Mouse (Mus musculus) MEL (cell line): ENCODE data around the gene Tdrd6. TPM values are rescaled to one million over a fixed set of nuclear protein-coding genes. Genes with fewer than 3 reads are reported as not detected.

Experiments
- DNase-seq: peaks from one replicate; pipeline ENCODE4 v3.0.0; 2011; ENCODE audit warnings: low read depth, low spot score
- H3K27ac ChIP-seq: 2 replicates; pipeline ENCODE4 v1.5.1; 2012; ENCODE audit warnings: low read depth, mild to moderate bottlenecking, control low read depth, low read length, moderate library complexity; ENCODE audit not compliant: control insufficient read depth
- H3K27me3 ChIP-seq, 2 experiments: fragments of 150-350 bp in 1 of 2; sonication (generic) in 1 of 2; 2 replicates each; pipeline ENCODE4 v1.6.1; 2012; ENCODE audit warnings: low read length in 2 of 2, mild to moderate bottlenecking in 2 of 2, improper control_type of control experiment in 1 of 2, moderate library complexity in 1 of 2; ENCODE audit not compliant: insufficient read depth in 2 of 2, control insufficient read depth in 1 of 2
- H3K36me3 ChIP-seq, 2 experiments: 2 replicates each; pipeline ENCODE4 v1.6.1; 2012 to 2014; ENCODE audit warnings: low read length in 2 of 2, improper control_type of control experiment in 1 of 2, inconsistent platforms in 1 of 2, mild to moderate bottlenecking in 1 of 2; ENCODE audit not compliant: insufficient read depth in 2 of 2, control insufficient read depth in 1 of 2
- H3K4me1 ChIP-seq, 2 experiments: fragments of 150-350 bp in 1 of 2; sonication (generic) in 1 of 2; 2 replicates each; pipeline ENCODE4 v1.6.1; 2012; ENCODE audit warnings: low read length in 2 of 2, improper control_type of control experiment in 1 of 2, mild to moderate bottlenecking in 1 of 2; ENCODE audit not compliant: insufficient read depth in 2 of 2, control insufficient read depth in 1 of 2
- H3K4me3 ChIP-seq, 2 experiments: fragments of 150-350 bp in 1 of 2; sonication (generic) in 1 of 2; 2 replicates each; pipeline ENCODE4 v1.5.1; 2012; ENCODE audit warnings: low read depth in 2 of 2, low read length in 2 of 2, mild to moderate bottlenecking in 2 of 2, moderate library complexity in 2 of 2, control low read depth in 1 of 2, improper control_type of control experiment in 1 of 2; ENCODE audit not compliant: control insufficient read depth in 1 of 2, insufficient read depth in 1 of 2
- H3K79me2 ChIP-seq: 2 replicates; pipeline ENCODE4 v1.6.1; 2012; ENCODE audit warnings: mild to moderate bottlenecking, low read length, moderate library complexity; ENCODE audit not compliant: control insufficient read depth, poor library complexity, insufficient read depth
- H3K9ac ChIP-seq: 2 replicates; pipeline ENCODE4 v1.6.1; 2012; ENCODE audit warnings: low read depth, mild to moderate bottlenecking, control low read depth, low read length, moderate library complexity; ENCODE audit not compliant: control insufficient read depth, poor library complexity, severe bottlenecking
- H3K9me3 ChIP-seq: fragments of 150-350 bp; sonication (generic); replicated peaks from 2 replicates; pipeline ENCODE4 v1.6.1; 2012; ENCODE audit warnings: mild to moderate bottlenecking, low read length, improper control_type of control experiment, moderate library complexity; ENCODE audit not compliant: insufficient read depth
- BHLHE40 ChIP-seq: IDR thresholded peaks from 2 replicates; pipeline ENCODE4 v1.6.1; 2012; ENCODE audit warnings: low read depth, mild to moderate bottlenecking, inconsistent platforms, low read length, improper control_type of control experiment, borderline replicate concordance
- CHD1 ChIP-seq: IDR thresholded peaks from 2 replicates; pipeline ENCODE4 v1.6.1; 2012; ENCODE audit warnings: low read depth, mild to moderate bottlenecking, inconsistent platforms, low read length, improper control_type of control experiment
- CTCF ChIP-seq, 3 experiments: IDR thresholded peaks in 2 of 3; conservative IDR thresholded peaks in 1 of 3; 2 replicates each; pipeline ENCODE4 v1.5.1; 2011 to 2012; ENCODE audit warnings: low read length in 3 of 3, low read depth in 2 of 3, mild to moderate bottlenecking in 2 of 3, improper control_type of control experiment in 1 of 3, inconsistent platforms in 1 of 3, mixed read lengths in 1 of 3, moderate library complexity in 1 of 3; ENCODE audit not compliant: control insufficient read depth in 1 of 3, insufficient read depth in 1 of 3, poor library complexity in 1 of 3, severe bottlenecking in 1 of 3
- E2F4 ChIP-seq: IDR thresholded peaks from 2 replicates; pipeline ENCODE4 v1.6.1; 2011; ENCODE audit warnings: low read depth, low read length, improper control_type of control experiment, borderline replicate concordance
- ELF1 ChIP-seq: IDR thresholded peaks from 2 replicates; pipeline ENCODE4 v1.6.1; 2014; ENCODE audit warnings: low read depth, mild to moderate bottlenecking, inconsistent platforms, low read length, improper control_type of control experiment, moderate library complexity
- EP300 ChIP-seq, 2 experiments: IDR thresholded peaks; 2 replicates each; pipeline ENCODE4 v1.6.1; 2011; ENCODE audit warnings: improper control_type of control experiment in 2 of 2, low read length in 2 of 2, low read depth in 1 of 2, mild to moderate bottlenecking in 1 of 2
- ETS1 ChIP-seq: IDR thresholded peaks from 2 replicates; pipeline ENCODE4 v1.6.1; 2012; ENCODE audit warnings: low read depth, mild to moderate bottlenecking, inconsistent platforms, low read length, improper control_type of control experiment, moderate library complexity
- GABPA ChIP-seq: IDR thresholded peaks from 2 replicates; pipeline ENCODE4 v1.6.1; 2012; ENCODE audit warnings: low read depth, mild to moderate bottlenecking, inconsistent platforms, low read length, improper control_type of control experiment, moderate library complexity
- GATA1 ChIP-seq: IDR thresholded peaks from 2 replicates; pipeline ENCODE4 v1.6.1; 2011; ENCODE audit warnings: low read depth, low read length, improper control_type of control experiment
- HCFC1 ChIP-seq: IDR thresholded peaks from 2 replicates; pipeline ENCODE4 v1.6.1; 2012; ENCODE audit warnings: low read depth, mild to moderate bottlenecking, inconsistent platforms, low read length, improper control_type of control experiment, moderate library complexity
- KAT2A ChIP-seq: conservative IDR thresholded peaks from 2 replicates; pipeline ENCODE4 v1.6.1; 2012; ENCODE audit warnings: low read depth, low read length, improper control_type of control experiment, inconsistent platforms
- MAX ChIP-seq: IDR thresholded peaks from 2 replicates; pipeline ENCODE4 v1.6.1; 2011; ENCODE audit warnings: low read length, improper control_type of control experiment
- MAZ ChIP-seq: IDR thresholded peaks from 2 replicates; pipeline ENCODE4 v1.6.1; 2012; ENCODE audit warnings: low read depth, mild to moderate bottlenecking, inconsistent platforms, low read length, improper control_type of control experiment
- MXI1 ChIP-seq: IDR thresholded peaks from 2 replicates; pipeline ENCODE4 v1.6.1; 2011; ENCODE audit warnings: mild to moderate bottlenecking, low read depth, low read length, improper control_type of control experiment
- MYC ChIP-seq: IDR thresholded peaks from 2 replicates; pipeline ENCODE4 v1.6.1; 2011; ENCODE audit warnings: low read depth, mild to moderate bottlenecking, low read length, improper control_type of control experiment, moderate library complexity
- NELFE ChIP-seq: IDR thresholded peaks from 2 replicates; pipeline ENCODE4 v1.6.1; 2011; ENCODE audit warnings: low read depth, low read length, improper control_type of control experiment
- POLR2A ChIP-seq, 2 experiments: IDR thresholded peaks; 2 replicates each; pipeline ENCODE4 v1.6.1; 2011 to 2012; ENCODE audit warnings: low read length in 2 of 2, mild to moderate bottlenecking in 2 of 2, control low read depth in 1 of 2, improper control_type of control experiment in 1 of 2, low read depth in 1 of 2, moderate library complexity in 1 of 2; ENCODE audit not compliant: control insufficient read depth in 1 of 2, insufficient read depth in 1 of 2, poor library complexity in 1 of 2
- SIN3A ChIP-seq: IDR thresholded peaks from 2 replicates; pipeline ENCODE4 v1.6.1; 2012; ENCODE audit warnings: low read length, improper control_type of control experiment, inconsistent platforms
- SMC3 ChIP-seq: IDR thresholded peaks from 2 replicates; pipeline ENCODE4 v1.6.1; 2011; ENCODE audit warnings: low read depth, low read length, improper control_type of control experiment
- TAL1 ChIP-seq: IDR thresholded peaks from 2 replicates; pipeline ENCODE4 v1.6.1; 2012; ENCODE audit warnings: mild to moderate bottlenecking, inconsistent platforms, low read length, moderate library complexity, mixed read lengths
- USF2 ChIP-seq, 2 experiments: IDR thresholded peaks; 2 replicates each; pipeline ENCODE4 v1.6.1; 2011 to 2012; ENCODE audit warnings: improper control_type of control experiment in 2 of 2, low read length in 2 of 2, borderline replicate concordance in 1 of 2, inconsistent platforms in 1 of 2, low read depth in 1 of 2, mild to moderate bottlenecking in 1 of 2; ENCODE audit not compliant: insufficient read depth in 1 of 2
- ZC3H11A ChIP-seq: IDR thresholded peaks from 2 replicates; pipeline ENCODE4 v1.6.1; 2012; ENCODE audit warnings: low read depth, mild to moderate bottlenecking, inconsistent platforms, low read length, improper control_type of control experiment
- ZKSCAN1 ChIP-seq: IDR thresholded peaks from 2 replicates; pipeline ENCODE4 v1.6.1; 2012; ENCODE audit warnings: low read depth, mild to moderate bottlenecking, inconsistent platforms, low read length, improper control_type of control experiment, moderate library complexity
- ZNF384 ChIP-seq: IDR thresholded peaks from 2 replicates; pipeline ENCODE4 v1.6.1; 2012; ENCODE audit warnings: low read depth, mild to moderate bottlenecking, inconsistent platforms, low read length, improper control_type of control experiment
- polyA plus RNA-seq, 2 experiments: library from polyadenylated mRNA; stranded (reverse) in 1 of 2; unstranded in 1 of 2; fragments of >175 nt in 1 of 2; fragments of >200 nt in 1 of 2; gene quantifications; 2 replicates each; pipeline versions ENCODE4 v1.2.1 to v1.2.4; 2012; ENCODE audit warnings: low replicate concordance in 2 of 2, low read depth in 1 of 2; ENCODE audit not compliant: insufficient read length in 2 of 2, insufficient read depth in 1 of 2, missing spikeins in 1 of 2
- total RNA-seq: library from RNA; depleted of rRNA; stranded (reverse); fragments of 300-350 nt; gene quantifications from 2 replicates; pipeline ENCODE4 v1.2.3, GENCODE M21; 2012

Tdrd6 gene
- total and polyA plus RNA-seq, 3 experiments: not detected

- no peak within 1 kb of the TSS for H3K4me3 ChIP-seq
- no peaks in the 10 kb centered on the region for H3K36me3 ChIP-seq
- H3K9me3 ChIP-seq: no peaks in the 10 kb centered on the region
- no peak within 1 kb of the TSS for H3K27ac ChIP-seq
- H3K79me2 ChIP-seq: no peaks in the 10 kb centered on the region
- H3K9ac ChIP-seq: no peak within 1 kb of the TSS
- H3K27me3 ChIP-seq: no peaks in the 10 kb centered on the region
- no peaks in the 10 kb centered on the region for H3K4me1 ChIP-seq
- DNase-seq: no peak
- TF ChIP-seq NELFE: no peak
- TF ChIP-seq ELF1: no peak
- TF ChIP-seq TAL1: no peak
- TF ChIP-seq ZKSCAN1: no peak
- TF ChIP-seq CTCF (IDR thresholded peaks at IDR 0.05 in 2 of 3, conservative IDR thresholded peaks at IDR 0.05 in 1 of 3; ENCODE audit: control insufficient read depth in 1 of 3, insufficient read depth in 1 of 3, low read depth in 2 of 3, low read length in 3 of 3, poor library complexity in 1 of 3, severe bottlenecking in 1 of 3): no peak
- no peak for TF ChIP-seq USF2 (IDR thresholded peaks at IDR 0.05; ENCODE audit: borderline replicate concordance in 1 of 2, insufficient read depth in 1 of 2, low read depth in 1 of 2, low read length in 2 of 2)
- TF ChIP-seq ETS1: no peak
- no peak for TF ChIP-seq HCFC1
- no peak for TF ChIP-seq MXI1
- no peak for TF ChIP-seq POLR2A (IDR thresholded peaks at IDR 0.05; ENCODE audit: control insufficient read depth in 1 of 2, insufficient read depth in 1 of 2, low read depth in 1 of 2, low read length in 2 of 2, poor library complexity in 1 of 2)
- TF ChIP-seq SIN3A: no peak
- no peak for TF ChIP-seq GATA1
- no peak for TF ChIP-seq ZC3H11A
- TF ChIP-seq MYC: no peak
- TF ChIP-seq MAZ: no peak
- no peak for TF ChIP-seq ZNF384
- TF ChIP-seq CHD1: no peak
- no peak for TF ChIP-seq E2F4
- no peak for TF ChIP-seq EP300 (IDR thresholded peaks at IDR 0.05; ENCODE audit: low read depth in 1 of 2, low read length in 2 of 2)
- TF ChIP-seq KAT2A: no peak
These were observed 61.9 kb downstream of the Tdrd6 start, which contains the start of gene Pla2g7 for GRCm38 (mm10) chr17:43567992-43568888. TSS of gene Pla2g7 (plus strand) at chr17:43568098.

DNA sequence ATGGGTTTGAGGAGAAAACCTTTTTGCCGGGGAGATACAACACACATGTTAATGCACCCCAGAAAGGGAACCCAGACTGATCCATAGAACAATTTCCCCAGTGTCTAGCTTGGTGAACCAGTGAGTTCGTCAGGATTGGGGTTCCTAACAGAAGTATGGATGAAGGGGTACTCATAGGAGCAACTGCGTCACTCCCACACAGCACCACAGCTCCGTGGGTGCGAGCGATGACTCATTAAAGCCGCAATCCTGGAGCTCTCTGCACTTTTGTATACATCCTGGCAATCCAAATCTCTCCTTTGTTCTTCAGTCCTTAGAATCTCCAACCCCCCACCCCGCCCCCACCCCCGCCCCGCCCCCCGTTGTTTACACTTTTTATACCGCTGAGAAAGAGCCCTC lies 62.5 kb downstream of the Tdrd6 start:
- Histone ChIP-seq H3K27ac (no peak overlapping the region), H3K4me3 (no peak overlapping the region)
- TF ChIP-seq HCFC1 (no peak), GABPA (no peak), SMC3 (no peak), EP300 (IDR thresholded peaks at IDR 0.05; ENCODE audit: low read depth in 1 of 2, low read length in 2 of 2) (no peak), MXI1 (no peak), BHLHE40 (no peak), ETS1 (no peak), MAX (no peak), ZC3H11A (no peak)

More for the DNA sequence above, 62.5 kb downstream of the Tdrd6 start:
- Histone ChIP-seq H3K9ac (no peak overlapping the region), H3K27me3 (no peaks in the 10 kb centered on the region), H3K4me1 (no peaks in the 10 kb centered on the region), H3K36me3 (no peaks in the 10 kb centered on the region), H3K79me2 (no peaks in the 10 kb centered on the region), H3K9me3 (no peaks in the 10 kb centered on the region)
- DNase-seq: no peak
